Mouse (Mus musculus): ENCODE results near the gene Polr2b. TPM values are rescaled to one million over a fixed set of nuclear protein-coding genes. Genes with fewer than 3 reads are reported as not detected.

Gene Polr2b
- total RNA-seq (2017) = 105 to 132 TPM (median 106 TPM) in 3 replicates

DNA sequence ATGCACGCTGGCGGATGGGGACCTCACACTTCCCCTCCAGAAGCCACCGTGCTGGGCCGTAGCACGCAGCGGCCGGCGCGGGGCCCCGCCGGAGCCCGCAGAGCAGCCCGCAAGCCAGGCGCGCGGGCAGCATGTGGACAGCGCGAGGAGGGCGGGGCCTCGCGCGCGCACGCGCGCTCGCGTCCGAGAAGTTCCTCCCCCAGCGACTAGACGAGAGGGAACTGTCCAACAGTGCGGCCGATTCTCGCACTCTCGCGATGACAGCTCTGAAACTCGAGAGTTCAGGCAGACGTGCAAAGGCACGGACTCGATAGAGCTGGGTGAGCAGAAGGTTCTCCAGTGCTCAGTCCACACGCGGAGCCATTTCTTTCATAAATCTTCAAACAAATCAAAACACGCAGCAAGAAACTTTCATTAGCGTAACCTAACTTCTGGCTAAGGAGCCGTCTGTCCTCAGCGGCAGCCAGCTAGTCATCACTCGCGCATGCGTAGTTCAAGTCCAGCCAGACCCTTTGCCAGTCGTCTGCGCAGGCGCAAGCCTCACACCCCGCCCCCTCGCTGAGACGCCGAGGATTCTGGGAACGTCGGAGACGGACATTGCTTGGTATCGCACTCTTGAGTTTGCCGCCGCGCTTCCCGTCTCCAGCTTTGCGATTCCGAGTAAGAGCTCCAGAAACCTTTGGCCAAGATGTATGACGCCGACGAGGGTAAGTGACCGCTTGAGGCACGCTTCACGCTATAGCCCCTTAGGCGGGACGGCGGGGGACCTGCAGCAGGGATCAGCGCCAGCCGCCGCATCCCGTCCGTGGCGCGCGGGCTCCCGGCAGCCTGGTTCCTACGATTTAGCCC, at the start of gene Polr2b, which contains the start of gene Noa1:
Polr2b (plus strand) TSS at position 224 of the 849 bp plus-strand sequence.
Noa1 (minus strand) TSS at position 161 of the 849 bp plus-strand sequence.
- ATAC-seq (replicated peaks; ENCODE audit: insufficient number of reproducible peaks, low FRiP score, low TSS enrichment, poor library complexity, severe bottlenecking) = peak; percentile 86

DNA sequence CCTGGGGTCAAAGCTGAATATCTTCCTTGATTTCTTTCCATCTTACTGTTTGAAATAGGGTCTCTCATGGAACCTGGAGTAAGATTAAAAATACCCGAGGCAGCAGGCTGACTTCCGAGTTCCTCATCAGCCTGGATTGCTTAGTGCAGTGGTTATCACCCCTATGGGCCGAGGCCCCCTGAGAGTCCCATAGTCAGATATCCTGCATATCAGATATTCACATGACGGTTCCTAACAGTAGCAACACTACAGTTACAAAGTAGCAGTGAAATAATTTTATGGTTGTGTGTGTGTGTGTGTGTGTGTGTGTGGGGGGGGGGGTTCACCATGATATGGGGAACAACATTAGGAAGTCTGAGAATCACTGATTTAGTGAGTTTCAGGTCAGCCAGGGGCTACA, 48.8 kb upstream of the Polr2b start:
- ATAC-seq (replicated peaks; ENCODE audit: insufficient number of reproducible peaks, low FRiP score, low TSS enrichment, poor library complexity, severe bottlenecking) = no peak

DNA sequence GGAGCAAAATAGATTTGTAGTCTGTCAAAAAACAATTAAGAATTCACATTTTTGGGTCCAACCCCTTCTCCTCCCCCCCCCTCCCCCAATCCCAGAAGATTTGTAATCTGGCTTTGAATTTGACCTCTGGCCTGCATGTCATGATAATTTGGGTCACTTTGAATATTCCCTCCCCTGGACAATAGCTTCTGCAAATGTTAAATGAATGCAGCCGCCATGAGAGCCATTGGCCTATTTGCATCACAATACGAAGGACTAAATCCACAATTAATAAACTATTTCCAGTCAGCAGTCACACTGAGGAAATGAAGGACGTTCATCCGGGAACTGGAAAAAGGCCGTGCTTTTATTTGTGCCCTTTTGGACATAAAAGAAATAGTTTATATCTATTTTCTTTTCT, 47.8 kb upstream of the Polr2b start:
- ATAC-seq (replicated peaks; ENCODE audit: insufficient number of reproducible peaks, low FRiP score, low TSS enrichment, poor library complexity, severe bottlenecking) = no peak

DNA sequence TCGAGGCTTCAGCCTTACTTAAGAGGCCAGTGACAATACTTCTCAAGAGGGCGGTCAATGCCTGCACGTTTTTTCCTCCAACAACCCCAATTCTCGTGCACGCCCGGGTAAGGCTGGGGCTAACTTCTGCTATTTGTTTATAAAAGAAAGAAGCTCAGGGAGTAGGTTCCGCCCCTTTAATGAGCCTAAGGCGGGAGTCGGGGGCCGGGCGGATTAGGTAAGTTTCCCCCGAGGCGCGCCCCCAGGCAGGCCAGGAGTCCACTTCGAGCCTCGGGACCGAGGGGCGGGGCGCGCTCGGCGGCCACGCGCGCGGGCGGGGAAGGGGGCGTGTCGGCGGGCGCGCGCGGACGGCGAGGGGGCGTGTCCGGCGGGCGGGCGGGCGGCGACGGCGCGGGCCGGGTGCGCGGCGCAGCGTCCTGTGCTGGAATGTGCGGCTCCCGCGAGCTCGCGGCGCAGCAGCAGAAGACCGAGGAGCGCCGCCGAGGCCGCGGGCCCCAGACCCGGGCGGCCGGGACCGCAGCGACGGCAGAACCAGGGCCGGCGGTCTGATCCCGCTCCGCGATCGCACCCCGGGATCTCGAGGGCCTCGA, 44.8 kb upstream of the Polr2b start, which contains the start of gene Rest:
Rest (plus strand) TSS at position 411 of the 590 bp plus-strand sequence.
- peak; percentile 87 for ATAC-seq (replicated peaks; ENCODE audit: insufficient number of reproducible peaks, low FRiP score, low TSS enrichment, poor library complexity, severe bottlenecking)

DNA sequence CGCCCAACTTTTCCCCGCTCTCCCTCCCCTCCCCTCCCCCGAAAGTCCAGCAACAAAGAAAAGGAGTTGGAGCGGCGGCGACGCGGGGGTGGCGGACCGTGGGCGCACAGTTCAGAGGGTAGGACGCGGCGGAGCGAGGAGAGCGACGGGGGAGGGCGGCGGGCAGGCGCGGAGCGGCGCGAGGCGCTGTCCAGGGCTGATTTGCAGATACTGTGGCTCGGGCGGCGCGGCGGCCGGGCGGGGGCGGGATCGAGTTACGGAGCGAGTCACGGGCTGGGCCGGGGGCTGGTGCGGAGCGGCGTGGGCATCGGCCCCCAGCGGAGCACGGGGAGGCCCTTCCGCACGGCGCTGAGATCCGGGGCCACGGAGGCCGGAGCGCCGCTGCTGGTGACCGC, 44.3 kb upstream of the Polr2b start:
- ATAC-seq (replicated peaks; ENCODE audit: insufficient number of reproducible peaks, low FRiP score, low TSS enrichment, poor library complexity, severe bottlenecking) = no peak

DNA sequence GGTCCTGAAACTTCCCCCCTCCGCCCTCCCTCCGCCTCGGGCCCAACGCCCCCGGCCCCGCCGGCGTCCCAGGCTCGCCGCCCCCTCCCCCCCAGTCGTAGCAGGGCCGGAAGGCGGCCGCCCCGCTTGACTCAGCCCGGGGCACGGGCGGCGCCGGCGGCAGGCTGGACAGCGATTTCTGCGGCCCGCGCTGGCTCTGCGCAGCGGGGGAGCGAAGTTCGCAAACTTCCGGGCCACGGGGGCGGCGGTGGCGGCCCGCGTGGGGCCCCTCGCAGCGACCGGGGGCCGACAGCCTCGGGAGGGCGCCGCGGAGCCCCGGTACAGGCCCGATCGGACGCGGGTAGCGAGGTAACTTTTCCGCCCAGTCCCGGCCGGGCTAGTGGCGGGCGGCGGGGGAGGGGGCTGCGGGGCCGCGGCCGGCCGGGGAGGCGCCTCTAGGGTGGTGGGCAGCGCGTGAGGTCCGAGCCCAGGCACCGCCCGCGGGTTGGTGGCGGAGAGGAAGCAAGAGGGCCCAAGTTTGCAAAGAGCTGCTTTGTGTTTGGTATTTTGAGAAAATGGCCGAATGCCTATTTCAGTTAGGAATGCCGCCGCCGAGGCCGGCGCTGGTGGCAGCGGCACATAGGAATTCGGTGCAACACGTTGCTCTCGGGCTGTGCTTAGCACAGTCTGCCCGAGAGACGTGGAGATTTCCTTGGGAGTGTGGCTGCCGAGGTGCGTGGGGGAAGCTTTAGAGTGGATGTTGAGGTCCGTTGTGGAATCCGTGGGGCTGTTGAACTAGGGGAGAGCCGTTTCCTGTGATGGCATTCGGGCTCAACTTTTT, 43.7 kb upstream of the Polr2b start:
- ATAC-seq (replicated peaks; ENCODE audit: insufficient number of reproducible peaks, low FRiP score, low TSS enrichment, poor library complexity, severe bottlenecking) = no peak

DNA sequence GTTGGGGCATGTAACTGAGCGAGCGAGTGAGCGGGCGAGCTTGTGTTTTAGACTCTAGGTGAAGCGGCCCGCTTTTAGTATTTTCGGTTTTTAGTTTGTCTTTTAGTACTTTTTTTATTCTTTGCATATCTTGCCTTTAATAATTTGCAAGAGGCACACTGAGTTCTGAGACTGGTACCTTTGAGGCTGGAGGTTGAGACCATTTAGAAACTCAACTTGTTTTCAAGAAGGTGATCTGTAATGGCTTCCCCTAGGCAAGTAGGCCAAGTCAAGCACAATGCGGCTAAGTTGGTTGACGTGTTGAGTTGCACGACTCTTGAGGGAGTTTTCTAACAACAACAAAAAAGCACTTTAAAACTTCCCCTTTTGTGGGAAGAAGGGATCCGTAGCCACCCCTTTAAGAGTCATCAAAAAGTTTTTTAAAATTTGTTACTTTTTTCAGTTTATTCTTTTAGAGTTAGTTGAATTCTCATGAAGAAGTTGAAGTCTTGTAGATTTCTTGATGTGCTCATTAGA, 43.0 kb upstream of the Polr2b start:
- ATAC-seq (replicated peaks; ENCODE audit: insufficient number of reproducible peaks, low FRiP score, low TSS enrichment, poor library complexity, severe bottlenecking) = no peak

DNA sequence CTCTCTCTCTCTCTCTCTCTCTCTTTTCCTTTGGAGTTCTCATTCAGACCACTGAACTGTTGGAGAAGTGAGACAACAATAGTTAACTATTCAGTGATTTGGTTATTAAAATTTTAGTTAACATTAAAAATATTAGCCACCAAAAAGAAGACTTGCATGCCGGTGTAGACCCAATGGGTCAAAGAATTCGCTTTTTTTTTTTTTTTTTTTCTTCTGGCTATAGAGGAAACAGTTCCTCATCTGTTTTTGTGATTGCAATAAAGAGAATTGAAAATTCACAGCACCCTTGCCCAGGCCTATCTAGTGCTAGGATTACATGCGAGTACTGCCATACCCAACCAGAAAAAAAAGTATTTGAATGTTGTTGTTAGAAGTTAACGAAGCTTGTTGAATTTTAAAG, 42.5 kb upstream of the Polr2b start:
- no peak for ATAC-seq (replicated peaks; ENCODE audit: insufficient number of reproducible peaks, low FRiP score, low TSS enrichment, poor library complexity, severe bottlenecking)

DNA sequence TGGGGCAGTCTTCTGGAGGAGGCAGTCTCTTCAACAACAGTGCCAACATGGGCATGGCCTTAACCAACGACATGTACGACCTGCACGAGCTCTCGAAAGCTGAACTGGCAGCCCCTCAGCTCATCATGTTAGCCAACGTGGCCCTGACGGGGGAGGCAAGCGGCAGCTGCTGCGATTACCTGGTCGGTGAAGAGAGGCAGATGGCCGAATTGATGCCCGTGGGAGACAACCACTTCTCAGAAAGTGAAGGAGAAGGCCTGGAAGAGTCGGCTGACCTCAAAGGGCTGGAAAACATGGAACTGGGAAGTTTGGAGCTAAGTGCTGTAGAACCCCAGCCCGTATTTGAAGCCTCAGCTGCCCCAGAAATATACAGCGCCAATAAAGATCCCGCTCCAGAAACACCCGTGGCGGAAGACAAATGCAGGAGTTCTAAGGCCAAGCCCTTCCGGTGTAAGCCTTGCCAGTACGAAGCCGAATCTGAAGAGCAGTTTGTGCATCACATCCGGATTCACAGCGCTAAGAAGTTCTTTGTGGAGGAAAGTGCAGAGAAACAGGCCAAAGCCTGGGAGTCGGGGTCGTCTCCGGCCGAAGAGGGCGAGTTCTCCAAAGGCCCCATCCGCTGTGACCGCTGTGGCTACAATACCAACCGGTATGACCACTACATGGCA, 41.9 kb upstream of the Polr2b start:
- ATAC-seq (replicated peaks; ENCODE audit: insufficient number of reproducible peaks, low FRiP score, low TSS enrichment, poor library complexity, severe bottlenecking) = no peak

DNA sequence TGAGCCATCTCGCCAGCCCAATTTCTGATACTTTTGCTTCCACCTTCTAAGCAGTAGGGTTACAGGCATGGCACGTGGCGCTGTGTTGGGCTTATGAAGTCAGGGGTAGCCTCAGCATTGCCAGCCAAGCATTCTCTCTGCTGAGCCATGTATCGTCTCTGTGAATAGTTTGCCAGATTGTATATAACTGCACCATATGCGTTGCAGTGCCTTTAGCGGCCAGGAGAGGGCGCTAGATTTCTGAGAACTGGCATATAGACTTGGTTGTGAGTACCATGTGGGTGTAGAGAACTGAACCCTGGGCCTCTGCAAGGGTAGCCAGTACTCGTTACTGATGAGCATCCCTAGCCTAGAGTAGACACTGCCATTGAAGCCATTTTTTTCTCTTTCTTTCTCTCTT, 40.5 kb upstream of the Polr2b start:
- no peak for ATAC-seq (replicated peaks; ENCODE audit: insufficient number of reproducible peaks, low FRiP score, low TSS enrichment, poor library complexity, severe bottlenecking)

DNA sequence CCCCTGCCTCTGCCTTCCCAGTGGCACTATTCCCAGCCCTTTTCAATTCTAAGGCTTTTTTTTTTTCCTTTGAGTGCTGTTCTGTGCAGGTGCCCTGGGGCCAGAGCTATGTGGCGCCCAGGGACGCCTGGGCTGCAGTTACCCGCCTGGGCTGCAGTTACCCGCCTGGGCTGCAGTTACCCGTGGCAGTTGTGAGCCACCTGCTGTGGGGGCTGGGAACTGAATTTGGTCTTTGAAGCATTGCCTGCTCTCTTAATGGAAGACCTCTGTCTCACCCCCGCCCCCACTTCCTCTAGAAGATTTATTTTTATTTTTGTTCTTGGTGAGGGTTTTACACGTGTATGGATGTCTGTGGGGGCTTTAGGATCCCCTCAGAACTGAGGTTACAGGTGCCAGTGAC, 36.8 kb upstream of the Polr2b start:
- no peak for ATAC-seq (replicated peaks; ENCODE audit: insufficient number of reproducible peaks, low FRiP score, low TSS enrichment, poor library complexity, severe bottlenecking)

DNA sequence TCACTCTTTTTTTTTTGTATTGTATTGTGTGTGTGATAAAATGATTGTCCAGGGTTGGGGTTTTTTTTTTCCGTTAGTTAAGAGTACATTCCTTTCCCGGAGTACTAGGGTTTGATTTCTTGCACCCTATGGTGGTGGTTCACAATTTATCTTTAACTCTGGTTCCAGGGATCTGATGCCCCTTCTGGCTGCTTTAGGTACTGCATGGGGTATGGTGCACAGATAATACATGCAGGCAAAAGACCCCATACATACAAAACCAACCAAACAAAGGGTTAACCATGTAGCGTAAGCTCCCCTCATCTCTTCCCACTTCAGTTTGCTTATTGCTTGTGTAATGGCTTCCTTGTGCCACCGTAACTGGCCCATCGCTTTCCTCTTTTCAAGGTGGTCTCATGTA, 34.0 kb upstream of the Polr2b start:
- 0 out of 2 replicates have a peak, but pooled peaks have one; percentile 37 for ATAC-seq (replicated peaks; ENCODE audit: insufficient number of reproducible peaks, low FRiP score, low TSS enrichment, poor library complexity, severe bottlenecking)

DNA sequence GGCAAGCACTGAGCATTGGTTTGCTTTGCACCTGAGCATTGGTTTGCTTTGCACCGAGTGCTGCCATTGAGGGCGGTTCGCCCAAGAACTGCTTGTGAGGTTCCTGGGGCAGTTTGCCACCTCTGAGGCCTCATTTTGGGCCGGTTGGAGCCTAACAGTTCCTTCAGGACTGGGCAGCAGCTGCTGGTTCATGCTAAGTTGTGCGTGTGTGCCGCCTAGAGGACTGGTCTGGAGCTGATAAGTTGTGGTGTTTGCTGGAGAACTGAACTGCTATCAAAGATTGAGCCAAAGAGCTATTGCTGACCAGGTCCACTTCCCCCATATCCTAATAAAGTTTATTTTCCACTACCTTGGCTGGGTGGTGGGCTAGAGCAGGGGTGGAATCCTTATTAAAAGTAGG, 32.7 kb upstream of the Polr2b start:
- no peak for ATAC-seq (replicated peaks; ENCODE audit: insufficient number of reproducible peaks, low FRiP score, low TSS enrichment, poor library complexity, severe bottlenecking)

DNA sequence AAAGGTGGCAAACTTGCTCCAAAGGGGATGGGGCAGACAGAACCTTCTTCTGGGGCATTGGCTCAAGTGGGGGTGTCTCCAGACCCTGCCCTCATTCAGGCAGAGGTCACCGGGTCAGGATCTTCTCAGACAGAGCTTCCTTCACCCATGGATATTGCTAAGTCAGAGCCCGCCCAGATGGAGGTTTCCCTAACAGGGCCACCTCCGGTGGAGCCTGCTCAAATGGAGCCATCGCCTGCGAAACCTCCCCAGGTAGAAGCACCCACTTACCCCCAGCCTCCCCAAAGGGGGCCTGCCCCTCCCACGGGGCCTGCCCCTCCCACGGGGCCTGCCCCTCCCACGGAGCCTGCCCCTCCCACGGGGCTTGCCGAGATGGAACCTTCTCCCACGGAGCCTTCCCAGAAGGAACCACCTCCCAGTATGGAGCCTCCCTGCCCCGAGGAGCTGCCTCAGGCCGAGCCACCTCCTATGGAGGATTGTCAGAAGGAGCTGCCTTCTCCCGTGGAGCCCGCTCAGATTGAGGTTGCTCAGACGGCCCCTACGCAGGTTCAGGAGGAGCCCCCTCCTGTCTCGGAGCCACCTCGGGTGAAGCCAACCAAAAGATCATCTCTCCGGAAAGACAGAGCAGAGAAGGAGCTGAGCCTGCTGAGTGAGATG, 28.3 kb upstream of the Polr2b start:
- ATAC-seq (replicated peaks; ENCODE audit: insufficient number of reproducible peaks, low FRiP score, low TSS enrichment, poor library complexity, severe bottlenecking) = no peak

DNA sequence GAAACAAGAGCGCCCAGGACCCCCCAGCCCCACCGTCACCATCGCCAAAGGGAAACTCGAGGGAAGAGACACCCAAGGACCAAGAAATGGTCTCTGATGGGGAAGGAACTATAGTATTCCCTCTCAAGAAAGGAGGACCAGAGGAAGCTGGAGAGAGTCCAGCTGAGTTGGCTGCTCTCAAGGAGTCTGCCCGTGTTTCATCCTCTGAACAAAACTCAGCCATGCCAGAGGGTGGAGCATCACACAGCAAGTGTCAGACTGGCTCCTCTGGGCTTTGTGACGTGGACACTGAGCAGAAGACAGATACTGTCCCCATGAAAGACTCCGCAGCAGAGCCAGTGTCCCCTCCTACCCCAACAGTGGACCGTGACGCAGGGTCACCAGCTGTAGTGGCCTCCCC, 27.7 kb upstream of the Polr2b start:
- no peak for ATAC-seq (replicated peaks; ENCODE audit: insufficient number of reproducible peaks, low FRiP score, low TSS enrichment, poor library complexity, severe bottlenecking)

DNA sequence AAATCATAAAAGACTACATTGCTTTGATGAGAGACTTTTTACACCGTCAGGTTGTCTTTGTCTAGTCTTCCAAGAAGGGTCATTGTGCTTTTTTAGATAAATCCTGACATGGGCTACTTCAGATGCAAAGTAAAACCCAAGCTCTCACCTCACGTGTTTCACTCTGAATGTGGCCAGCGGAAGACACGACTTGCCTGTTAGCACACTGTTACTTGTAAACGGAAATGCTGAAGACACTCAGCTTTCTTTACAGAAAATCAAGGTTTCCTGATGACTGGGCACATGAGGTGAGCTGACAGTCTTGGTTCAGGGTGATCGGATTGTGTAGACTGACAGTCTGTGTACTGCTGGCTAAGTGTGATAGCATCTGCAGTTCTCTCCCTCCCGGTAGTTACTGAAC, 24.3 kb upstream of the Polr2b start:
- ATAC-seq (replicated peaks; ENCODE audit: insufficient number of reproducible peaks, low FRiP score, low TSS enrichment, poor library complexity, severe bottlenecking) = no peak

DNA sequence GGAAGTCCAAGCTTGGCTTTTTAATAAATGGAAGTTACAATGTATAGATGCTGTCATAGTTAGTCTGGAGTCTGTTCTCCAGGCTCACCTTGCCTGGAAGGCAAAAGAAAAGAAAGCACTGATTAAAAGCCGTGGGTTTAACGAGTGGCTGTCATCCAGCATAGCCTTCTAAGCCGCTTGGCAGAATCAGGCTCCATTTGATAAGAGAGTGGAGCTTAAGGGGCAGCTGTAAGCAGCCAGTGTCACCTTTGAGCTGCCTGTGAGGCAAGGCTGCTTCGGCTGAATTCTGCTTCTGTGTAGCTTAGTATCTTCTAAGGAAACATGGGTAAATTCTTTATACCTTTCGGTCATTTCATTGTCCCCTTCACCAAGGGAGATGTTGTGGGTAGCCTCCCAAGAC, 23.0 kb upstream of the Polr2b start:
- no peak for ATAC-seq (replicated peaks; ENCODE audit: insufficient number of reproducible peaks, low FRiP score, low TSS enrichment, poor library complexity, severe bottlenecking)

DNA sequence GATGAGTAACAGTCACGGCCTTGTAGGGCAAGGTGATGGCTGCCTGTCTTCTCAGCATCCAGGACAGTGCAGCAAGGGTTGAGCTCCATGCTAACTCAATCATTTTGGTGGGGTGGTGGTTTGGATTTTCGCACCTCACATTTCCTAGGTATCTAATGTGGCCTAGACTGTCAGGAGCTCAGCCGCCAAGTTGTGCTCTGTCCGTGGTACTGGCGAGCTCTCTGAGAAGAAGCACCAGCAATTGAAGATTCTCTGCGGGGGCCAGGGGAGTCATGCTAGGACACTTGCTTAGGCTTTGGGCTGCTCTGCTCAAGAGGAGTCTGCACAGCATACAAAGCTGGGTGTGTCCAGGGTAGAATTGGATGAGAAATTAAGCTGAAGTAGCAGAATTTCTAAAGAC, 22.0 kb upstream of the Polr2b start:
- no peak for ATAC-seq (replicated peaks; ENCODE audit: insufficient number of reproducible peaks, low FRiP score, low TSS enrichment, poor library complexity, severe bottlenecking)
